Mouse (Mus musculus): ENCODE results near the gene Celf1. TPM values are rescaled to one million over a fixed set of nuclear protein-coding genes. Genes with fewer than 3 reads are reported as not detected.

The Celf1 gene
- polyA plus RNA-seq, 1 experiment from 2014 or later: 59.3 TPM

GRCm38 (mm10) chr2:91047359-91047758 is 107.2 kb downstream of the Celf1 start:
- Histone ChIP-seq H3K27ac (peak overlapping the region; percentile 76), H3K4me1 (replicated peaks; ENCODE audit: insufficient read depth, low read length) (peaks cover 5% of the 10 kb centered on the region; the same call in 1 of the 2 replicates), H3K27me3 (ENCODE audit: insufficient read depth, low read length) (no peaks in the 10 kb centered on the region), H3K9me3 (replicated peaks; ENCODE audit: low read length) (no peaks in the 10 kb centered on the region), H3K4me3 (replicated peaks; ENCODE audit: low read depth, low read length) (no peak overlapping the region), H3K4me2 (ENCODE audit: low read length) (peak overlapping the region; percentile 13; the same call in 1 of the 2 replicates), H3K36me3 (ENCODE audit: insufficient read depth, low read length) (no peaks in the 10 kb centered on the region), H3K9ac (ENCODE audit: low read depth, low read length) (no peak overlapping the region)
- DNase-seq (ENCODE audit: low spot score) (peak; percentile 36), ATAC-seq (replicated peaks; ENCODE audit: low FRiP score, low read depth) (peak; percentile 52)
- no peak for TF ChIP-seq CTCF (IDR thresholded peaks at IDR 0.05; ENCODE audit: low read depth)
- WGBS: 42% methylated on average over 9 of the region's 9 CpGs

- 71% methylated on average over 3 of the region's 3 CpGs for WGBS
- no peak for TF ChIP-seq CTCF (IDR thresholded peaks at IDR 0.05; ENCODE audit: low read depth)
- ATAC-seq (replicated peaks; ENCODE audit: low FRiP score, low read depth) (no peak), DNase-seq (ENCODE audit: low spot score) (no peak)
- Histone ChIP-seq H3K36me3 (ENCODE audit: insufficient read depth, low read length) (peaks cover 15% of the 10 kb centered on the region), H3K9ac (ENCODE audit: low read depth, low read length) (no peak overlapping the region), H3K9me3 (replicated peaks; ENCODE audit: low read length) (no peaks in the 10 kb centered on the region), H3K27me3 (ENCODE audit: insufficient read depth, low read length) (no peaks in the 10 kb centered on the region), H3K4me2 (ENCODE audit: low read length) (no peak overlapping the region), H3K4me3 (replicated peaks; ENCODE audit: low read depth, low read length) (no peak overlapping the region), H3K4me1 (replicated peaks; ENCODE audit: insufficient read depth, low read length) (0 out of 2 replicates have a peak, but pooled peaks cover under 1% of the 10 kb centered on the region), H3K27ac (no peak overlapping the region)
Measured at GRCm38 (mm10) chr2:91051917-91052316, 111.7 kb downstream of the Celf1 start.

- H3K36me3 ChIP-seq (ENCODE audit: insufficient read depth, low read length): peaks cover 24% of the 10 kb centered on the region
- no peak overlapping the region for H3K9ac ChIP-seq (ENCODE audit: low read depth, low read length)
- TF ChIP-seq CTCF (IDR thresholded peaks at IDR 0.05; ENCODE audit: low read depth): peak; percentile 39
- H3K27me3 ChIP-seq (ENCODE audit: insufficient read depth, low read length): no peaks in the 10 kb centered on the region
- H3K9me3 ChIP-seq (replicated peaks; ENCODE audit: low read length): no peaks in the 10 kb centered on the region
- no peak overlapping the region for H3K27ac ChIP-seq
- no peak overlapping the region for H3K4me3 ChIP-seq (replicated peaks; ENCODE audit: low read depth, low read length)
- ATAC-seq (replicated peaks; ENCODE audit: low FRiP score, low read depth) (no peak), DNase-seq (ENCODE audit: low spot score) (peak; percentile 17)
- no peaks in the 10 kb centered on the region for H3K4me1 ChIP-seq (replicated peaks; ENCODE audit: insufficient read depth, low read length)
- no peak overlapping the region for H3K4me2 ChIP-seq (ENCODE audit: low read length)
- 34% methylated on average over 2 of the region's 2 CpGs for WGBS
Measured at GRCm38 (mm10) chr2:91052752-91053151, 112.6 kb downstream of the Celf1 start.

GRCm38 (mm10) chr2:91053181-91053933 is 113.2 kb downstream of the Celf1 start:
- 0% methylated on average over 6 of the region's 6 CpGs for WGBS
- Histone ChIP-seq H3K36me3 (ENCODE audit: insufficient read depth, low read length) (peaks cover 28% of the 10 kb centered on the region), H3K9me3 (replicated peaks; ENCODE audit: low read length) (no peaks in the 10 kb centered on the region), H3K9ac (ENCODE audit: low read depth, low read length) (peak overlapping the region; percentile 89; the same call in 1 of the 2 replicates), H3K4me2 (ENCODE audit: low read length) (peak overlapping the region; percentile 71), H3K4me1 (replicated peaks; ENCODE audit: insufficient read depth, low read length) (no peaks in the 10 kb centered on the region), H3K27me3 (ENCODE audit: insufficient read depth, low read length) (no peaks in the 10 kb centered on the region), H3K4me3 (replicated peaks; ENCODE audit: low read depth, low read length) (peak overlapping the region; percentile 88), H3K27ac (no peak overlapping the region; the same call in 1 of the 2 replicates)
- DNase-seq (ENCODE audit: low spot score) (no peak), ATAC-seq (replicated peaks; ENCODE audit: low FRiP score, low read depth) (peak; percentile 50)
- TF ChIP-seq CTCF (IDR thresholded peaks at IDR 0.05; ENCODE audit: low read depth): no peak

GRCm38 (mm10) chr2:91053934-91054382 is 113.8 kb downstream of the Celf1 start, which contains the start of gene Psmc3:
Gene Psmc3 (plus strand): TSS chr2:91054009.
- under 1% methylated on average over 40 of the region's 40 CpGs for WGBS

GRCm38 (mm10) chr2:91058435-91058834 is 118.3 kb downstream of the Celf1 start:
- ATAC-seq (replicated peaks; ENCODE audit: low FRiP score, low read depth): no peak
- no peak for DNase-seq (ENCODE audit: low spot score)
- no peak overlapping the region for H3K9ac ChIP-seq (ENCODE audit: low read depth, low read length)
- no peaks in the 10 kb centered on the region for H3K4me1 ChIP-seq (replicated peaks; ENCODE audit: insufficient read depth, low read length)
- H3K36me3 ChIP-seq (ENCODE audit: insufficient read depth, low read length): peaks cover 61% of the 10 kb centered on the region
- no peak overlapping the region for H3K4me2 ChIP-seq (ENCODE audit: low read length)
- TF ChIP-seq CTCF (IDR thresholded peaks at IDR 0.05; ENCODE audit: low read depth): no peak
- H3K27me3 ChIP-seq (ENCODE audit: insufficient read depth, low read length): no peaks in the 10 kb centered on the region
- no peak overlapping the region for H3K4me3 ChIP-seq (replicated peaks; ENCODE audit: low read depth, low read length)
- no peaks in the 10 kb centered on the region for H3K9me3 ChIP-seq (replicated peaks; ENCODE audit: low read length)
- 50% methylated on average over 5 of the region's 5 CpGs for WGBS
- H3K27ac ChIP-seq: no peak overlapping the region

More at GRCm38 (mm10) chr2:91053934-91054382, 113.8 kb downstream of the Celf1 start, which contains the start of gene Psmc3:
- no peak for TF ChIP-seq CTCF (IDR thresholded peaks at IDR 0.05; ENCODE audit: low read depth)
- H3K4me1 ChIP-seq (replicated peaks; ENCODE audit: insufficient read depth, low read length): no peaks in the 10 kb centered on the region
- DNase-seq (ENCODE audit: low spot score) (peak; percentile 98), ATAC-seq (replicated peaks; ENCODE audit: low FRiP score, low read depth) (peak; percentile 97)
- no peaks in the 10 kb centered on the region for H3K27me3 ChIP-seq (ENCODE audit: insufficient read depth, low read length)
- H3K4me3 ChIP-seq (replicated peaks; ENCODE audit: low read depth, low read length): peak within 1 kb of the TSS; percentile 88
- H3K27ac ChIP-seq: peak within 1 kb of the TSS; percentile 90
- no peaks in the 10 kb centered on the region for H3K9me3 ChIP-seq (replicated peaks; ENCODE audit: low read length)
- H3K4me2 ChIP-seq (ENCODE audit: low read length): peak within 1 kb of the TSS; percentile 71
- H3K36me3 ChIP-seq (ENCODE audit: insufficient read depth, low read length): peaks cover 34% of the 10 kb centered on the region
- peak within 1 kb of the TSS; percentile 89 for H3K9ac ChIP-seq (ENCODE audit: low read depth, low read length)

Measured in kidney, postnatal 0 days (tissue).